Mouse (Mus musculus): ENCODE measurements around the gene Mcf2l. TPM values are rescaled to one million over a fixed set of nuclear protein-coding genes. Genes with fewer than 3 reads are reported as not detected.

The Mcf2l gene
- polyA plus RNA-seq, 1 experiment from 2014 or later: 13.4 TPM

GRCm38 (mm10) chr8:12934453-12935043 is 60.9 kb downstream of the Mcf2l start:
- DNase-seq: no peak
- Histone ChIP-seq H3K4me3 (ENCODE audit: low read depth, low read length) (no peak overlapping the region), H3K9ac (no peak overlapping the region), H3K4me1 (ENCODE audit: insufficient read depth) (peaks cover 2% of the 10 kb centered on the region; the same call in 1 of the 2 replicates), H3K36me3 (ENCODE audit: insufficient read depth) (no peaks in the 10 kb centered on the region), H3K27ac (ENCODE audit: low read depth) (peak overlapping the region; percentile 24; the same call in 1 of the 2 replicates), H3K27me3 (ENCODE audit: insufficient read depth, low read length) (no peaks in the 10 kb centered on the region), H3K4me2 (no peak overlapping the region), H3K9me3 (ENCODE audit: low read depth, low read length) (no peaks in the 10 kb centered on the region)
- WGBS: 44% methylated on average over 8 of the region's 8 CpGs
- no peak for TF ChIP-seq CTCF (IDR thresholded peaks at IDR 0.05; ENCODE audit: low read depth)
- no peak for ATAC-seq (ENCODE audit: insufficient read depth)

- Histone ChIP-seq H3K4me2 (no peak overlapping the region), H3K27me3 (ENCODE audit: insufficient read depth, low read length) (no peaks in the 10 kb centered on the region), H3K36me3 (ENCODE audit: insufficient read depth) (no peaks in the 10 kb centered on the region), H3K4me3 (ENCODE audit: low read depth, low read length) (no peak overlapping the region), H3K27ac (ENCODE audit: low read depth) (no peak overlapping the region), H3K4me1 (ENCODE audit: insufficient read depth) (0 out of 2 replicates have a peak, but pooled peaks cover 3% of the 10 kb centered on the region), H3K9me3 (ENCODE audit: low read depth, low read length) (no peaks in the 10 kb centered on the region), H3K9ac (no peak overlapping the region)
- ATAC-seq (ENCODE audit: insufficient read depth) (no peak), DNase-seq (no peak)
- no peak for TF ChIP-seq CTCF (IDR thresholded peaks at IDR 0.05; ENCODE audit: low read depth)
- 56% methylated on average over 8 of the region's 8 CpGs for whole genome bisulfite sequencing
Observed at GRCm38 (mm10) chr8:12940549-12940948, 66.9 kb downstream of the Mcf2l start.

- DNase-seq (no peak), ATAC-seq (ENCODE audit: insufficient read depth) (0 out of 2 replicates have a peak, but pooled peaks have one; percentile 27)
- H3K9ac ChIP-seq: no peak overlapping the region
- no peaks in the 10 kb centered on the region for H3K9me3 ChIP-seq (ENCODE audit: low read depth, low read length)
- 52% methylated on average over 10 of the region's 10 CpGs for WGBS
- TF ChIP-seq CTCF (IDR thresholded peaks at IDR 0.05; ENCODE audit: low read depth): no peak
- H3K4me2 ChIP-seq: no peak overlapping the region
- H3K4me1 ChIP-seq (ENCODE audit: insufficient read depth): 0 out of 2 replicates have a peak, but pooled peaks cover 3% of the 10 kb centered on the region
- no peaks in the 10 kb centered on the region for H3K36me3 ChIP-seq (ENCODE audit: insufficient read depth)
- no peaks in the 10 kb centered on the region for H3K27me3 ChIP-seq (ENCODE audit: insufficient read depth, low read length)
- H3K4me3 ChIP-seq (ENCODE audit: low read depth, low read length): no peak overlapping the region
- no peak overlapping the region for H3K27ac ChIP-seq (ENCODE audit: low read depth)
Observed at GRCm38 (mm10) chr8:12941161-12941926, 67.7 kb downstream of the Mcf2l start.

- H3K4me3 ChIP-seq (ENCODE audit: low read depth, low read length): peak overlapping the region; percentile 32
- DNase-seq (peak; percentile 64), ATAC-seq (ENCODE audit: insufficient read depth) (peak; percentile 63)
- peaks cover 4% of the 10 kb centered on the region; the same call in 1 of the 2 replicates for H3K4me1 ChIP-seq (ENCODE audit: insufficient read depth)
- no peaks in the 10 kb centered on the region for H3K27me3 ChIP-seq (ENCODE audit: insufficient read depth, low read length)
- no peaks in the 10 kb centered on the region for H3K36me3 ChIP-seq (ENCODE audit: insufficient read depth)
- no peaks in the 10 kb centered on the region for H3K9me3 ChIP-seq (ENCODE audit: low read depth, low read length)
- no peak overlapping the region for H3K27ac ChIP-seq (ENCODE audit: low read depth)
- peak overlapping the region; percentile 43 for H3K9ac ChIP-seq
- no peak for TF ChIP-seq CTCF (IDR thresholded peaks at IDR 0.05; ENCODE audit: low read depth)
- H3K4me2 ChIP-seq: peak overlapping the region; percentile 59
- 12% methylated on average over 21 of the region's 21 CpGs for WGBS
Observed at GRCm38 (mm10) chr8:12947604-12948573, 74.3 kb downstream of the Mcf2l start.

GRCm38 (mm10) chr8:12948574-12948961 is 75.0 kb downstream of the Mcf2l start:
- Histone ChIP-seq H3K27ac (ENCODE audit: low read depth) (no peak overlapping the region), H3K36me3 (ENCODE audit: insufficient read depth) (no peaks in the 10 kb centered on the region), H3K9ac (no peak overlapping the region; the same call in 1 of the 2 replicates), H3K9me3 (ENCODE audit: low read depth, low read length) (no peaks in the 10 kb centered on the region), H3K4me1 (ENCODE audit: insufficient read depth) (peaks cover 4% of the 10 kb centered on the region; the same call in 1 of the 2 replicates), H3K4me3 (ENCODE audit: low read depth, low read length) (peak overlapping the region; percentile 32), H3K4me2 (peak overlapping the region; percentile 59), H3K27me3 (ENCODE audit: insufficient read depth, low read length) (no peaks in the 10 kb centered on the region)
- ATAC-seq (ENCODE audit: insufficient read depth) (no peak), DNase-seq (peak; percentile 46)
- 25% methylated on average over 3 of the region's 3 CpGs for WGBS
- no peak for TF ChIP-seq CTCF (IDR thresholded peaks at IDR 0.05; ENCODE audit: low read depth)

- DNase-seq (no peak), ATAC-seq (ENCODE audit: insufficient read depth) (no peak)
- Histone ChIP-seq H3K36me3 (ENCODE audit: insufficient read depth) (no peaks in the 10 kb centered on the region), H3K9ac (no peak overlapping the region), H3K4me2 (no peak overlapping the region), H3K27ac (ENCODE audit: low read depth) (no peak overlapping the region), H3K27me3 (ENCODE audit: insufficient read depth, low read length) (no peaks in the 10 kb centered on the region), H3K4me3 (ENCODE audit: low read depth, low read length) (no peak overlapping the region), H3K9me3 (ENCODE audit: low read depth, low read length) (no peaks in the 10 kb centered on the region), H3K4me1 (ENCODE audit: insufficient read depth) (peaks cover 4% of the 10 kb centered on the region; the same call in 1 of the 2 replicates)
- 64% methylated on average over 7 of the region's 7 CpGs for WGBS
- TF ChIP-seq CTCF (IDR thresholded peaks at IDR 0.05; ENCODE audit: low read depth): no peak
Observed at GRCm38 (mm10) chr8:12951051-12951630, 77.5 kb downstream of the Mcf2l start.
